Mouse (Mus musculus) spleen, adult 2 months (tissue): ENCODE measurements around the gene 4930579G24Rik. TPM values are rescaled to one million over a fixed set of nuclear protein-coding genes. Genes with fewer than 3 reads are reported as not detected.

Source experiments
- DNase-seq, 2 experiments: peaks; one replicate each; pipeline versions ENCODE4 v3.0.0 to v3.0.0-alpha.2; 2012 to 2021; ENCODE audit warnings: low spot score in 2 of 2, low read depth in 1 of 2
- H3K27ac ChIP-seq: fragments of 200-500 bp; 2 replicates; pipeline ENCODE4 v1.5.1; 2012; ENCODE audit warnings: low read length, inconsistent platforms; ENCODE audit not compliant: insufficient read depth
- H3K27me3 ChIP-seq: fragments of 200-500 bp; 2 replicates; pipeline ENCODE4 v1.6.1; 2012; ENCODE audit warnings: mild to moderate bottlenecking, moderate library complexity, low read length, inconsistent platforms; ENCODE audit not compliant: control insufficient read depth, insufficient read depth
- H3K36me3 ChIP-seq: fragments of 200-500 bp; 2 replicates; pipeline ENCODE4 v1.6.1; 2012; ENCODE audit warnings: mild to moderate bottlenecking, low read length, inconsistent platforms; ENCODE audit not compliant: control insufficient read depth, insufficient read depth
- H3K4me1 ChIP-seq: fragments of 200-500 bp; 2 replicates; pipeline ENCODE4 v1.6.1; 2011; ENCODE audit warnings: inconsistent platforms; ENCODE audit not compliant: control insufficient read depth, insufficient read depth, insufficient read length
- H3K4me3 ChIP-seq: fragments of 200-500 bp; 2 replicates; pipeline ENCODE4 v1.5.1; 2011; ENCODE audit warnings: mild to moderate bottlenecking, inconsistent platforms; ENCODE audit not compliant: insufficient read depth, insufficient read length; ENCODE audit errors: extremely low read depth
- CTCF ChIP-seq: fragments of 200-500 bp; IDR thresholded peaks from 2 replicates; pipeline ENCODE4 v1.5.1; 2011; ENCODE audit warnings: mild to moderate bottlenecking, inconsistent platforms; ENCODE audit not compliant: insufficient read depth, insufficient read length, insufficient replicate concordance; ENCODE audit errors: extremely low read depth
- POLR2A ChIP-seq: fragments of 200-500 bp; IDR thresholded peaks from 2 replicates; pipeline ENCODE4 v1.6.1; 2011; ENCODE audit warnings: low read depth, low read length, inconsistent platforms
- WGBS: fragments of 180-500 bp; shearing (Covaris S2); methylation state at CpG from one replicate; pipeline ENCODE4 v1.1.7; 2018; 5-methylcytosine and 5-hydroxymethylcytosine counted together
- polyA plus RNA-seq: library from polyadenylated mRNA; depleted of rRNA; stranded (reverse); fragments of >200 nt; gene quantifications from 2 replicates; pipeline ENCODE4 v1.2.3, GENCODE M21; 2012; rRNA removed

The 4930579G24Rik gene
- 1.3 and 1.9 TPM in 2 replicates for polyA plus RNA-seq

DNA sequence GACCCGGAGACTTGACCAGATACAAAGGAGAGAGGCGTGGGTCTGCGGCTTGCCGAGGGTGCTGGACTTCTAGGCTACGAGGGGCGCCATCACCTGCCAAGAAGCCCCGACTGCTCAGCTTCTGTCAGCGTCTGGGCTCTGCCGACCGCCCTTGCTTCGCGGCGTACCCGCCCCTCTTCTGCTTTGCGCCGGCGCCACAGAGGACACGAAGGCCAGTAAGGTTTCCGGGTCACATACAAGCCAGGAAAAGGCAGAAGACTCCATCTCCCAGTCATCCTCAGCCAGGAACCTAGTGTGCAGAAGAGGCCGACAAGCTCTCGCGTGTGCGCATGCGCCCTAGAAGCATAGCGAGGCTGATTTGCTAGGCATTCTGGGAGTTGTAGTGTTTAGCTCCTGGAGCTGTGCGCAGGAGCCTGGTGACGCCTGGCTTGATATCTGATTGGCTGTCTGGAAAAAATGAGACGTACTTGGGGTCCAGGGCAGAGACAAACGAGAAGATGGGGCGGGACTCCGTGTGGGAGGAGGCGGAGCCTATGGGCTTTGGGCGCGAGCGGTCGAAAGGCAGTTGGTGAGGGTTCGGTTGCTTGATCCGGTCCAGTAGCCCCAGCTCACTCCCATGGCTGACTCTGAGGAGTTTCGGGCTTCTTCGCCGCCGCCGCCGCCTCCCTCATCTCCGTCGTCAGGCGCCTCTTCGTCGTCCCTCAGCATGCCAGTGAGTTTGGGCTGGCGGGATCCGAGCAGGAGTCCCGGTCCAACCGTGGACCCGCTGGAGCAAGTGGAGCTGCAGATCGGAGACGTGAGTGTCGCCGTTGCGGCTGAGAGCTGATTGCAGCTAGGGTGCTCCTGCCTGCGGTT, at the start of gene 4930579G24Rik:
TSS of gene 4930579G24Rik (plus strand) at position 519 of the 855 bp plus-strand sequence.
- Histone ChIP-seq H3K4me1 (peaks cover 3% of the 10 kb centered on the region; the same call in 1 of the 2 replicates), H3K4me3 (peak within 1 kb of the TSS; percentile 81), H3K36me3 (no peaks in the 10 kb centered on the region), H3K27ac (peak within 1 kb of the TSS; percentile 76), H3K27me3 (no peaks in the 10 kb centered on the region)
- peak; percentile 88 to 99 for DNase-seq
- TF ChIP-seq POLR2A: peak; percentile 53
- TF ChIP-seq CTCF: no peak
- WGBS: under 1% methylated on average over 60 of the region's 60 CpGs

- no peak for DNase-seq
- TF ChIP-seq CTCF (no peak), POLR2A (no peak)
- no peak overlapping the region for H3K27ac ChIP-seq
- H3K36me3 ChIP-seq: no peaks in the 10 kb centered on the region
- no peak overlapping the region for H3K4me3 ChIP-seq
- 0 out of 2 replicates have a peak, but pooled peaks cover 5% of the 10 kb centered on the region for H3K27me3 ChIP-seq
- H3K4me1 ChIP-seq: no peaks in the 10 kb centered on the region
- 82% methylated on average over 5 of the region's 5 CpGs for WGBS
Measured at GRCm38 (mm10) chr3:79579891-79580575, 48.8 kb upstream of the 4930579G24Rik start.

GRCm38 (mm10) chr3:79586804-79587203, 42.1 kb upstream of the 4930579G24Rik start:
- TF ChIP-seq CTCF: peak; percentile 86; the same call in 1 of the 2 replicates
- no peak for TF ChIP-seq POLR2A
- 0 out of 2 replicates have a peak, but pooled peaks cover 4% of the 10 kb centered on the region for H3K27me3 ChIP-seq

GRCm38 (mm10) chr3:79589671-79590070, 39.2 kb upstream of the 4930579G24Rik start:
- DNase-seq: no peak
- TF ChIP-seq CTCF: no peak
- Histone ChIP-seq H3K27me3 (0 out of 2 replicates have a peak, but pooled peaks cover 2% of the 10 kb centered on the region), H3K4me1 (no peaks in the 10 kb centered on the region), H3K4me3 (no peak overlapping the region), H3K27ac (no peak overlapping the region), H3K36me3 (peaks cover 5% of the 10 kb centered on the region; the same call in 1 of the 2 replicates)
- 85% methylated on average over 2 of the region's 2 CpGs for WGBS

More at GRCm38 (mm10) chr3:79586804-79587203, 42.1 kb upstream of the 4930579G24Rik start:
- Histone ChIP-seq H3K4me3 (no peak overlapping the region), H3K27ac (no peak overlapping the region), H3K36me3 (no peaks in the 10 kb centered on the region), H3K4me1 (no peaks in the 10 kb centered on the region)
- peak; percentile 73 to 78 for DNase-seq
- WGBS: 0% methylated on average over 6 of the region's 6 CpGs

- peak within 1 kb of the TSS; percentile 67 for H3K27ac ChIP-seq
- DNase-seq: peak; percentile 71 to 74
- 4% methylated on average over 63 of the region's 63 CpGs for WGBS
Measured at GRCm38 (mm10) chr3:79590863-79591792, 37.8 kb upstream of the 4930579G24Rik start, which contains the start of gene Ppid. Gene Ppid, plus strand, starts transcription at chr3:79591342.

GRCm38 (mm10) chr3:79591793-79592471, 36.9 kb upstream of the 4930579G24Rik start:
- H3K27ac ChIP-seq: no peak overlapping the region
- H3K27me3 ChIP-seq: no peaks in the 10 kb centered on the region
- no peak for TF ChIP-seq POLR2A
- no peak for TF ChIP-seq CTCF
- WGBS: 1% methylated on average over 15 of the region's 15 CpGs
- H3K4me3 ChIP-seq: peak overlapping the region; percentile 85
- no peak for DNase-seq
- H3K4me1 ChIP-seq: no peaks in the 10 kb centered on the region
- H3K36me3 ChIP-seq: peaks cover 13% of the 10 kb centered on the region

More at GRCm38 (mm10) chr3:79590863-79591792, 37.8 kb upstream of the 4930579G24Rik start, which contains the start of gene Ppid:
- Histone ChIP-seq H3K4me3 (peak within 1 kb of the TSS; percentile 85), H3K27me3 (no peaks in the 10 kb centered on the region), H3K36me3 (peaks cover 11% of the 10 kb centered on the region), H3K4me1 (no peaks in the 10 kb centered on the region)
- TF ChIP-seq CTCF (no peak), POLR2A (peak; percentile 13; the same call in 1 of the 2 replicates)
